Mouse (Mus musculus): ENCODE measurements around the gene Ccdc69.

DNA sequence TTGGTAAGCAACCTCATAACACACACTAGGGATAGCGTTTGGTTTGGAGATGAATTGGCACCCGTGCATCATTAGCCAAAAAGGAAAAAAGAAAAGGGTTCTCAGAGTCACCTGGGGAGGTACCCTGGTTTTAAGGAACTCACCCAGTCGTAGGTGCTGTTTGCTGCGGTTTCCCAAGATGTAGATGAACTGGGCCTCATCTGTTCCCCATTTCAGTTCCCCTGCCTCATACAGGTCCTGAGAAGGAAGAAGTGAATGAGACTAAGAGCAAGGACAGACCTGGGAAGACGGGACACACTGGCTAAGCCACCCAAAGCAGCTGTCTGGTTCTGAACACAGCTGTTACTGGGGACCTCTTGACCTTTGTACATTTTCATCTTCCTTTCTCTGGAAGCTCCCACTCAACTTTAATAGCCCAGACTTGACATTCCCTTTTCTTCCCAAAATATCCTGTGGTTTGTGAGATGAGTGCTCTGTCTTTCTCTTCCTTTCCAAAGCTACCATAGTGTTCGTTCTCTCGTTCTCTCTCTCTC lies 72.9 kb downstream of the Ccdc69 start:
- no peak for TF ChIP-seq CTCF (IDR thresholded peaks at IDR 0.05; ENCODE audit: borderline replicate concordance, insufficient read depth, low read depth, low read length)
- no peak for TF ChIP-seq POLR2A (IDR thresholded peaks at IDR 0.05; ENCODE audit: borderline replicate concordance, insufficient read depth, low read length)
